Mouse (Mus musculus): ENCODE measurements around the gene Helb. TPM values are rescaled to one million over a fixed set of nuclear protein-coding genes. Genes with fewer than 3 reads are reported as not detected.
"Not testable (repeated sequence)": the region's sequence is repeated elsewhere in the genome, so short reads cannot be mapped to it uniquely, and the experiment has no call there.

Helb gene
- polyA plus RNA-seq, 1 experiment from 2014 or later, result 3.9 TPM

GRCm38 (mm10) chr10:120130621-120131020 is 17.8 kb upstream of the Helb start:
- 67% methylated on average over 16 of the region's 16 CpGs for WGBS
- H3K27me3 ChIP-seq (ENCODE audit: control insufficient read depth, insufficient read depth, low read length), result no peaks in the 10 kb centered on the region
- H3K36me3 ChIP-seq (ENCODE audit: control insufficient read depth, insufficient read depth, low read length), result no peaks in the 10 kb centered on the region
- ATAC-seq (ENCODE audit: low FRiP score), result no peak
- DNase-seq (ENCODE audit: low spot score), result peak; percentile 65
- H3K27ac ChIP-seq (ENCODE audit: low read depth, low read length), result no peak overlapping the region
- H3K4me2 ChIP-seq (replicated peaks; ENCODE audit: low read depth, low read length), result no peak overlapping the region
- H3K4me3 ChIP-seq (ENCODE audit: low read depth, low read length), result no peak overlapping the region
- no peaks in the 10 kb centered on the region for H3K4me1 ChIP-seq (replicated peaks; ENCODE audit: control insufficient read depth, insufficient read depth, low read length)
- no peaks in the 10 kb centered on the region for H3K9me3 ChIP-seq (ENCODE audit: control insufficient read depth, low read length)
- H3K9ac ChIP-seq (ENCODE audit: low read depth, low read length), result no peak overlapping the region

- Histone ChIP-seq H3K27ac (ENCODE audit: low read depth, low read length) (no peak overlapping the region), H3K27me3 (ENCODE audit: control insufficient read depth, insufficient read depth, low read length) (no peaks in the 10 kb centered on the region), H3K9me3 (ENCODE audit: control insufficient read depth, low read length) (no peaks in the 10 kb centered on the region), H3K4me2 (replicated peaks; ENCODE audit: low read depth, low read length) (no peak overlapping the region), H3K9ac (ENCODE audit: low read depth, low read length) (no peak overlapping the region), H3K4me1 (replicated peaks; ENCODE audit: control insufficient read depth, insufficient read depth, low read length) (no peaks in the 10 kb centered on the region), H3K36me3 (ENCODE audit: control insufficient read depth, insufficient read depth, low read length) (no peaks in the 10 kb centered on the region), H3K4me3 (ENCODE audit: low read depth, low read length) (no peak overlapping the region)
- ATAC-seq (ENCODE audit: low FRiP score), result no peak
- WGBS, result 46% methylated on average over 13 of the region's 13 CpGs
- peak; percentile 4 for DNase-seq (ENCODE audit: low spot score)
Measured at GRCm38 (mm10) chr10:120128601-120129277, 16.0 kb upstream of the Helb start.

- Histone ChIP-seq H3K27me3 (ENCODE audit: control insufficient read depth, insufficient read depth, low read length) (no peaks in the 10 kb centered on the region), H3K27ac (ENCODE audit: low read depth, low read length) (no peak overlapping the region), H3K9me3 (ENCODE audit: control insufficient read depth, low read length) (no peaks in the 10 kb centered on the region), H3K4me1 (replicated peaks; ENCODE audit: control insufficient read depth, insufficient read depth, low read length) (no peaks in the 10 kb centered on the region), H3K9ac (ENCODE audit: low read depth, low read length) (no peak overlapping the region), H3K4me2 (replicated peaks; ENCODE audit: low read depth, low read length) (no peak overlapping the region), H3K4me3 (ENCODE audit: low read depth, low read length) (no peak overlapping the region), H3K36me3 (ENCODE audit: control insufficient read depth, insufficient read depth, low read length) (no peaks in the 10 kb centered on the region)
- 81% methylated on average over 10 of the region's 10 CpGs for WGBS
- no peak for DNase-seq (ENCODE audit: low spot score)
- ATAC-seq (ENCODE audit: low FRiP score), result no peak
Measured at GRCm38 (mm10) chr10:120125465-120125857, 12.7 kb upstream of the Helb start.

GRCm38 (mm10) chr10:120124801-120125464 is 12.1 kb upstream of the Helb start:
- Histone ChIP-seq H3K27ac (ENCODE audit: low read depth, low read length) (no peak overlapping the region), H3K9ac (ENCODE audit: low read depth, low read length) (no peak overlapping the region), H3K4me1 (replicated peaks; ENCODE audit: control insufficient read depth, insufficient read depth, low read length) (no peaks in the 10 kb centered on the region), H3K9me3 (ENCODE audit: control insufficient read depth, low read length) (no peaks in the 10 kb centered on the region), H3K27me3 (ENCODE audit: control insufficient read depth, insufficient read depth, low read length) (no peaks in the 10 kb centered on the region), H3K4me3 (ENCODE audit: low read depth, low read length) (no peak overlapping the region), H3K36me3 (ENCODE audit: control insufficient read depth, insufficient read depth, low read length) (no peaks in the 10 kb centered on the region), H3K4me2 (replicated peaks; ENCODE audit: low read depth, low read length) (no peak overlapping the region)
- peak; percentile 85 for DNase-seq (ENCODE audit: low spot score)
- 51% methylated on average over 7 of the region's 7 CpGs for WGBS
- ATAC-seq (ENCODE audit: low FRiP score), result 0 out of 2 replicates have a peak, but pooled peaks have one; percentile 35

- Histone ChIP-seq H3K27ac (ENCODE audit: low read depth, low read length) (no peak overlapping the region), H3K27me3 (ENCODE audit: control insufficient read depth, insufficient read depth, low read length) (no peaks in the 10 kb centered on the region), H3K9me3 (ENCODE audit: control insufficient read depth, low read length) (no peaks in the 10 kb centered on the region), H3K9ac (ENCODE audit: low read depth, low read length) (no peak overlapping the region), H3K4me1 (replicated peaks; ENCODE audit: control insufficient read depth, insufficient read depth, low read length) (no peaks in the 10 kb centered on the region), H3K36me3 (ENCODE audit: control insufficient read depth, insufficient read depth, low read length) (no peaks in the 10 kb centered on the region), H3K4me3 (ENCODE audit: low read depth, low read length) (no peak overlapping the region), H3K4me2 (replicated peaks; ENCODE audit: low read depth, low read length) (no peak overlapping the region)
- DNase-seq (ENCODE audit: low spot score), result no peak
- 95% methylated on average over 3 of the region's 3 CpGs for WGBS
- no peak for ATAC-seq (ENCODE audit: low FRiP score)
Measured at GRCm38 (mm10) chr10:120123721-120124120, 10.9 kb upstream of the Helb start.

- no peak overlapping the region for H3K4me2 ChIP-seq (replicated peaks; ENCODE audit: low read depth, low read length)
- no peaks in the 10 kb centered on the region for H3K4me1 ChIP-seq (replicated peaks; ENCODE audit: control insufficient read depth, insufficient read depth, low read length)
- no peak for ATAC-seq (ENCODE audit: low FRiP score)
- no peaks in the 10 kb centered on the region for H3K9me3 ChIP-seq (ENCODE audit: control insufficient read depth, low read length)
- 94% methylated on average over 1 of the region's 1 CpGs for WGBS
- H3K27me3 ChIP-seq (ENCODE audit: control insufficient read depth, insufficient read depth, low read length), result no peaks in the 10 kb centered on the region
- DNase-seq (ENCODE audit: low spot score), result no peak
- no peak overlapping the region for H3K9ac ChIP-seq (ENCODE audit: low read depth, low read length)
- H3K36me3 ChIP-seq (ENCODE audit: control insufficient read depth, insufficient read depth, low read length), result no peaks in the 10 kb centered on the region
- H3K4me3 ChIP-seq (ENCODE audit: low read depth, low read length), result no peak overlapping the region
- H3K27ac ChIP-seq (ENCODE audit: low read depth, low read length), result no peak overlapping the region
Measured at GRCm38 (mm10) chr10:120115249-120115648, 2.5 kb upstream of the Helb start.

- WGBS, result 44% methylated on average over 7 of the region's 7 CpGs
- H3K36me3 ChIP-seq (ENCODE audit: control insufficient read depth, insufficient read depth, low read length), result no peaks in the 10 kb centered on the region
Measured at GRCm38 (mm10) chr10:120114493-120114892, 1.7 kb upstream of the Helb start.

GRCm38 (mm10) chr10:120113980-120114379 is 1.2 kb upstream of the Helb start:
- DNase-seq (ENCODE audit: low spot score) (no peak), ATAC-seq (ENCODE audit: low FRiP score) (no peak)
- H3K4me2 ChIP-seq (replicated peaks; ENCODE audit: low read depth, low read length), result no peak overlapping the region
- no peaks in the 10 kb centered on the region for H3K9me3 ChIP-seq (ENCODE audit: control insufficient read depth, low read length)
- no peaks in the 10 kb centered on the region for H3K36me3 ChIP-seq (ENCODE audit: control insufficient read depth, insufficient read depth, low read length)
- no peaks in the 10 kb centered on the region for H3K27me3 ChIP-seq (ENCODE audit: control insufficient read depth, insufficient read depth, low read length)
- no peaks in the 10 kb centered on the region for H3K4me1 ChIP-seq (replicated peaks; ENCODE audit: control insufficient read depth, insufficient read depth, low read length)
- H3K27ac ChIP-seq (ENCODE audit: low read depth, low read length), result no peak overlapping the region
- 78% methylated on average over 6 of the region's 6 CpGs for WGBS
- H3K4me3 ChIP-seq (ENCODE audit: low read depth, low read length), result no peak overlapping the region
- H3K9ac ChIP-seq (ENCODE audit: low read depth, low read length), result no peak overlapping the region

More at GRCm38 (mm10) chr10:120114493-120114892, 1.7 kb upstream of the Helb start:
- no peaks in the 10 kb centered on the region for H3K4me1 ChIP-seq (replicated peaks; ENCODE audit: control insufficient read depth, insufficient read depth, low read length)
- no peak overlapping the region for H3K4me3 ChIP-seq (ENCODE audit: low read depth, low read length)
- H3K9me3 ChIP-seq (ENCODE audit: control insufficient read depth, low read length), result no peaks in the 10 kb centered on the region
- ATAC-seq (ENCODE audit: low FRiP score) (no peak), DNase-seq (ENCODE audit: low spot score) (no peak)
- H3K9ac ChIP-seq (ENCODE audit: low read depth, low read length), result no peak overlapping the region
- H3K27me3 ChIP-seq (ENCODE audit: control insufficient read depth, insufficient read depth, low read length), result no peaks in the 10 kb centered on the region
- no peak overlapping the region for H3K4me2 ChIP-seq (replicated peaks; ENCODE audit: low read depth, low read length)
- no peak overlapping the region for H3K27ac ChIP-seq (ENCODE audit: low read depth, low read length)

GRCm38 (mm10) chr10:120113482-120113881 is 695 bp upstream of the Helb start:
- not testable (repeated sequence) for H3K36me3 ChIP-seq (ENCODE audit: control insufficient read depth, insufficient read depth, low read length); H3K4me3 ChIP-seq (ENCODE audit: low read depth, low read length); DNase-seq (ENCODE audit: low spot score); H3K27me3 ChIP-seq (ENCODE audit: control insufficient read depth, insufficient read depth, low read length); H3K9me3 ChIP-seq (ENCODE audit: control insufficient read depth, low read length); H3K9ac ChIP-seq (ENCODE audit: low read depth, low read length); H3K4me1 ChIP-seq (replicated peaks; ENCODE audit: control insufficient read depth, insufficient read depth, low read length); H3K27ac ChIP-seq (ENCODE audit: low read depth, low read length); ATAC-seq (ENCODE audit: low FRiP score)
- peak overlapping the region; percentile 89 for H3K4me2 ChIP-seq (replicated peaks; ENCODE audit: low read depth, low read length)
- 72% methylated on average over 9 of the region's 9 CpGs for WGBS

Data from hindbrain, embryonic 11.5 days (tissue).